Mouse (Mus musculus) small intestine, adult 2 months (tissue): ENCODE data around the gene Akap6. TPM values are rescaled to one million over a fixed set of nuclear protein-coding genes. Genes with fewer than 3 reads are reported as not detected.

ENCODE experiments used
- H3K27ac ChIP-seq: fragments of 200-500 bp; 2 replicates; pipeline ENCODE4 v1.5.1; 2012; ENCODE audit warnings: low read depth, low read length, control low read depth, inconsistent platforms; ENCODE audit not compliant: insufficient read depth
- H3K27me3 ChIP-seq: fragments of 200-500 bp; 2 replicates; pipeline ENCODE4 v1.6.1; 2012; ENCODE audit warnings: mild to moderate bottlenecking, moderate library complexity, low read length, inconsistent platforms; ENCODE audit not compliant: control insufficient read depth, insufficient read depth
- H3K36me3 ChIP-seq: fragments of 200-500 bp; 2 replicates; pipeline ENCODE4 v1.6.1; 2012; ENCODE audit warnings: mild to moderate bottlenecking, low read length, control low read depth, inconsistent platforms; ENCODE audit not compliant: control insufficient read depth, insufficient read depth
- H3K4me1 ChIP-seq: fragments of 200-500 bp; 2 replicates; pipeline ENCODE4 v1.6.1; 2012; ENCODE audit warnings: low read length, inconsistent platforms, mixed read lengths; ENCODE audit not compliant: control insufficient read depth, insufficient read depth, insufficient read length
- H3K4me3 ChIP-seq: fragments of 200-500 bp; 2 replicates; pipeline ENCODE4 v1.5.1; 2012; ENCODE audit warnings: low read depth, mild to moderate bottlenecking, control low read depth, inconsistent platforms, low read length, moderate library complexity
- CTCF ChIP-seq: fragments of 200-500 bp; IDR thresholded peaks from 2 replicates; pipeline ENCODE4 v1.5.1; 2012; ENCODE audit warnings: low read depth, mild to moderate bottlenecking, control low read depth, inconsistent platforms, low read length, moderate library complexity, mixed read lengths; ENCODE audit not compliant: insufficient replicate concordance, insufficient read length; ENCODE audit errors: extremely low read depth
- POLR2A ChIP-seq: fragments of 200-500 bp; IDR thresholded peaks from 2 replicates; pipeline ENCODE4 v1.6.1; 2012; ENCODE audit warnings: low read depth, mild to moderate bottlenecking, control low read depth, inconsistent platforms, low read length, moderate library complexity
- WGBS: fragments of 180-500 bp; shearing (Covaris S2); methylation state at CpG from one replicate; pipeline ENCODE4 v1.1.7; 2018; 5-methylcytosine and 5-hydroxymethylcytosine counted together
- polyA plus RNA-seq: library from polyadenylated mRNA; depleted of rRNA; stranded (reverse); fragments of >200 nt; gene quantifications from 2 replicates; pipeline ENCODE4 v1.2.3, GENCODE M21; 2012

Gene Akap6
- polyA plus RNA-seq, 1 experiment: 0.23 TPM

- Histone ChIP-seq H3K36me3 (no peaks in the 10 kb centered on the region), H3K27me3 (no peaks in the 10 kb centered on the region), H3K4me1 (no peaks in the 10 kb centered on the region), H3K4me3 (no peak overlapping the region), H3K27ac (no peak overlapping the region)
- 53% methylated on average over 8 of the region's 8 CpGs for WGBS
- no peak for TF ChIP-seq CTCF
Observed at GRCm38 (mm10) chr12:52868000-52868624, 168.9 kb downstream of the Akap6 start.

- Histone ChIP-seq H3K36me3 (no peaks in the 10 kb centered on the region), H3K27ac (no peak overlapping the region), H3K4me3 (no peak overlapping the region), H3K4me1 (no peaks in the 10 kb centered on the region), H3K27me3 (no peaks in the 10 kb centered on the region)
- TF ChIP-seq POLR2A: no peak
- no peak for TF ChIP-seq CTCF
- 68% methylated on average over 3 of the region's 3 CpGs for WGBS
Observed at GRCm38 (mm10) chr12:52871604-52872003, 172.4 kb downstream of the Akap6 start.

- TF ChIP-seq POLR2A (no peak), CTCF (no peak)
- WGBS: 65% methylated on average over 9 of the region's 9 CpGs
- Histone ChIP-seq H3K4me1 (no peaks in the 10 kb centered on the region), H3K4me3 (no peak overlapping the region), H3K27me3 (no peaks in the 10 kb centered on the region), H3K36me3 (no peaks in the 10 kb centered on the region), H3K27ac (no peak overlapping the region)
Observed at GRCm38 (mm10) chr12:52874332-52874923, 175.2 kb downstream of the Akap6 start.

- no peak for TF ChIP-seq POLR2A
- no peak for TF ChIP-seq CTCF
- 59% methylated on average over 4 of the region's 4 CpGs for WGBS
Observed at GRCm38 (mm10) chr12:52876065-52876464, 176.9 kb downstream of the Akap6 start.

GRCm38 (mm10) chr12:52876978-52877769 is 178.0 kb downstream of the Akap6 start:
- WGBS: 84% methylated on average over 8 of the region's 8 CpGs
- TF ChIP-seq POLR2A (no peak), CTCF (no peak)
- Histone ChIP-seq H3K36me3 (no peaks in the 10 kb centered on the region), H3K27me3 (no peaks in the 10 kb centered on the region), H3K4me3 (no peak overlapping the region), H3K27ac (no peak overlapping the region), H3K4me1 (no peaks in the 10 kb centered on the region)

More at GRCm38 (mm10) chr12:52876065-52876464, 176.9 kb downstream of the Akap6 start:
- no peaks in the 10 kb centered on the region for H3K27me3 ChIP-seq
- H3K36me3 ChIP-seq: no peaks in the 10 kb centered on the region
- H3K27ac ChIP-seq: no peak overlapping the region
- H3K4me1 ChIP-seq: no peaks in the 10 kb centered on the region
- H3K4me3 ChIP-seq: no peak overlapping the region

GRCm38 (mm10) chr12:52879324-52879723 is 180.1 kb downstream of the Akap6 start:
- TF ChIP-seq CTCF: no peak
- no peak for TF ChIP-seq POLR2A
- no peak overlapping the region for H3K4me3 ChIP-seq
- H3K27ac ChIP-seq: no peak overlapping the region
- WGBS: 85% methylated on average over 8 of the region's 8 CpGs
- H3K27me3 ChIP-seq: no peaks in the 10 kb centered on the region
- H3K4me1 ChIP-seq: no peaks in the 10 kb centered on the region
- no peaks in the 10 kb centered on the region for H3K36me3 ChIP-seq

- TF ChIP-seq POLR2A (no peak), CTCF (no peak)
- Histone ChIP-seq H3K27me3 (no peaks in the 10 kb centered on the region), H3K4me1 (no peaks in the 10 kb centered on the region), H3K27ac (no peak overlapping the region), H3K4me3 (no peak overlapping the region), H3K36me3 (no peaks in the 10 kb centered on the region)
- 87% methylated on average over 7 of the region's 7 CpGs for WGBS
Observed at GRCm38 (mm10) chr12:52892519-52892918, 193.3 kb downstream of the Akap6 start.
